Mouse (Mus musculus) gastrocnemius, postnatal 10 days (tissue): ENCODE results near the gene Cdc42se2. TPM values are rescaled to one million over a fixed set of nuclear protein-coding genes. Genes with fewer than 3 reads are reported as not detected.

Source experiments
- DNase-seq: peaks from one replicate; pipeline ENCODE4 v3.0.0; 2021; ENCODE audit warnings: mixed read lengths
- total RNA-seq, 2 experiments: library from RNA; stranded (reverse); gene quantifications; 2 replicates each; pipeline ENCODE4 v1.2.3; 2021

The Cdc42se2 gene
- total RNA-seq, 2 experiments from 2014 or later: 22.1 to 22.5 TPM

DNA sequence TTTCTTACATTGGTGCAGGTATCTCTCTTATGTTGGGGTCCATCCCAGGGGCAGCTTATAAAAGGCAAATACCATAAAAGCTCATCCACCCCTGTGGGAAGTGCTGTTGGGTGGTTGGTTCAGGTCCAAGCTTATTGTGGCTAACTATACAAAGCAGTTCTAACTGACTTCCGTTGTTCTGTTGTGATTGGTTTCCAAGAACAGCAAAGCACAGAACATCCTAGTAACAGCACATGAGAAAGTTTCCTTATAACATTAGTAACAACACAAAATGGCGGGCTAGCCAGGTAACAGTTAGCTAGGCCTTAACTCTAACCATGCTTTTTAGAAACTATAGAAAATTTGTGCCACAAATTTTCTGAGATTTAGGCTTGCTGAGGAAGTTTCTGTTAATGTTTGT lies 79.3 kb downstream of the Cdc42se2 start:
- no peak for DNase-seq

DNA sequence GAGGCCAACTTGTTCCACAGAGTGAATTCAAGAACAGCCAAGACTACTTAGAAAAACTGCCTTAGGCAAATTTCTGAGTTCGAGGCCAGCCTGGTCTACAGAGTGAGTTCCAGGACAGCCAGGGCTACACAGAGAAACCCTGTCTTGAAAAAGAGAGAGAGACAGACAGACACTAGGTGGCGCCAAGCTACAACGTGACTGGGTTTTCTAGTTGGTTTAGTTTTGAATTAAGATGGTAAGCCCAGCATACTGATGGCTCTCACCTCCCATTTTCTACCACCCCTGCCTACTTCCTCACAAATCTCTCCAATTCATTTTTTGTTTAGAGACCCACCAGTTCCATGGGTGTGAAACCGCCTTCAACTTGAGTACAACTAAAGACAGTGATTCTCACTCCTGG lies 84.2 kb downstream of the Cdc42se2 start:
- DNase-seq: peak; percentile 77

DNA sequence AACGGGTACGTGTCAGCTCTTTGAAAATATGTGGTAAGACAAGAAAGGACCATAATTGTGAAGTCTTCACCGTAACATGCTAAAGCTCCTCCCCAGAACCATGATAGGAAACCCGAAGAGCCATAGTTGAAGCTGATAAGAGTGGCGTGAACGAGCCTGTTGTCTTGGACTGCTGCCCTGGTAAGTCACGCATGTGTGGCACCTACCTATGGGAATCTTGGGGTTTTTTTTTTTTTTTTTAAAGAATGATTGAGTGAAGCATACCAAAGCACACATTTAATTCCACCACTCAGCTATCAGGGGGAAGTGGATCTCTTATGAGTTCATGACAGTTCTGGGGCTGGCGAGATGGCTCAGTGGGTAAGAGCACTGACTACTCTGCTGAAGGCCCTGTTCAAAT lies 85.6 kb downstream of the Cdc42se2 start:
- no peak for DNase-seq

DNA sequence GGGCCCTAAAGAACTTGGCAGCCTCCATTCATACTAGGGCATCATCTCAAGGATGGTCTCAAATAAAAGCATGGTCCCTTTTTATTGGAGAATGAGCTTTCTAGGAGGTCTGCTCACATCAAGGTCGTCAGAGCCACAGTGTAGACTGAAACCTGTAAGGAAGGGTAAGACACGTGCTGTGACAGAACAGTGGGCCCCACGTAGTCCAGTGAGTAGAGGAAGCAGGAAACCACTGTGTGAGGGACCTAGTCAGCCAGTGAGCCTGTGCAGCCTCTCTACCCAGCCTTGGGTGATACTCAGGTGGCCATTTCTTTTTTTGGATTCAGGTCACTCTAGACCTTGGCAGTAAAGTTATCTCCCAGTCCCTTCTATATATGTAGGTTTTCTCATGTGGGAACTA lies 87.5 kb downstream of the Cdc42se2 start:
- no peak for DNase-seq

DNA sequence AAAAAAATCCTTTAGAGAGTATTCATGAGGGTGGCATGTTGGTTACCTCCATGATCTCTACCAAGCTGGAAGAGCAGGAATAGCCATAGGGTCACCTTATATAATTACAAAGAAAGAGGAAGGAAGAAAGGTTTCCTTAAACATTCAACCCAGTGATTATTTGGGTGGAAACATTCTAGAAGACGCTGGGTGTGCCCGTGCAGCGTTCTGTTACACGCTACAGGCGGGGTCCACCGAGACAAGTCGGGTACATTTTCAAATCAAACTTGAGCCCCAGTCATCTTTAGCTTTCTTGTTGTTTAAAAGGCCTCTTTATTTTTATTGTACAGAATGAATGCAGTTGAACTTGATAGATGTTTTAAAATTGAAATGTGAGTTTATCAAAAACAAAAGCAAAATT lies 88.8 kb downstream of the Cdc42se2 start:
- DNase-seq: no peak

DNA sequence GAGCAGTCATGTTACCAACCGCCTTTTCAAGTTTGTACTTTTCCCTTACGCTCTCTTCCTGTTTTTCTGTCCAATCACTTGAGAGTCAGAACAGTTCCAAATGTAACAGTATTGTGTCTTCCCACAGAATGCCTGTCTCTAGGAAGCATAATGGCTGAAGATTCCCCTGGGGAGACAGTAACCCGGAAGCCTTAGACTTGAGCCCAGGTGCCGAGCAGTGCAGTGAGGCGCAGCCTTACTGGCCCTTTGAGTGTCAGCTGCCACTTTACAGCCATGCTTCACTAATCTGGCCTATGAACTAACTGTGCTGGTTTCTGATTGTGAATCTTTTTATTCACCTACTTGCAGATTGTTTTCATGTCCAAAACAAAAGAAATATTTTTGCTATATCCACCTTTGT lies 89.9 kb downstream of the Cdc42se2 start:
- no peak for DNase-seq

DNA sequence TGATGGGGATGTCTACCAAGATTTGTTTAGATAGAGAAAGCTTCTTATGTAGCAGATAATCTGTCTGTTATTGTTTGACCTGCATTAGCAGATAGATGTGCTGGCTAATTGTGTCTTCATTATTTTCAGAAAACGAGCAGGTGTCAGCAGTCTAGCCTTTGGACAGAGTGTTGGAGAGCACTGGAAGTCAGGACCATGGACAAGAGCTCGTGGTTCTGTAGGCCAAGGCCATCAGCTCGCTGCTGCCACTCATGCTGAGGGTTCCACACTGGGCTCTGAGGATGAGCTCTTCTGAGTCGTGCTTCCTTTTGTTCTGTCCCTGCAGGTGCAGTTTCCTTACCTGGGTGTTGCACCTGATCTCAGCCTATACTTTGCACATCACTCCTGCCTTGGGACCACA lies 91.5 kb downstream of the Cdc42se2 start:
- DNase-seq: no peak

DNA sequence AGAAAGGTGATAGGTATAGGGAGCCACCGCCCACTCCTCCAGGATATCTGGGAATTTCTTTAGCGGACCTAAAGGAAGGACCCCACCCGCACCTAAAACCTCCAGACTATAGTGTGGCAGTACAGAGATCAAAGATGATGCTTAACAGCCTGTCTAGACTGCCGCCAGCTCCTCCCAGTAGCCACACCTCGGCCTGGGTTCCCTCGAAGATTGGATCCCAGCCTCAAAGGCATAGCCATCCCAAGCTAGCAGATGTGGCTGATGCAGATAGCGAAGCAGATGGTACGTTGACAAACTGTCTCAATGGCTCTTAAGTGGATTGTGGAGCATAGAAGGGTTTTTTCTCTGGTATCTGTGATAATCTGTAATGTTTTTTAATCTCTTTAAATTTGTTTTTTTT lies 93.2 kb downstream of the Cdc42se2 start:
- DNase-seq: no peak

DNA sequence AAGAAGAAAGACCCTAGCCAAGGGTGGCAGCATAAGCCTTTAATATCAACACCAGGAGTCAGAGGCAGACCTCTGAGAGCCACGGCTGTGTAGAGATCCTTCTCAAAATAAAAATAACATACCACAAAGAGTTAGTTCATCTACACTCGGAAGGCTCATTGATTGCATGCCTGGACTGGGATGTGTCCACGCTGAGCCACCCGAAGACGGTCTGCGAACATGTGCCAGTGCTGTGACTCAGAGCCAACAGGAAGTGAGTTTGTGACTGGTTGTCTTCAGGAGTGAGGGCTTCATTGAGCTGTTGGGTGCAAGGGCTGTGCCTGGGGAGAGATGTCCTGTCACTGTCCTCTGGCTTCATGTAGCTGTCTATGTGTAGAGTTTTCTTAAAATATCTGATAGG lies 93.8 kb downstream of the Cdc42se2 start:
- no peak for DNase-seq

DNA sequence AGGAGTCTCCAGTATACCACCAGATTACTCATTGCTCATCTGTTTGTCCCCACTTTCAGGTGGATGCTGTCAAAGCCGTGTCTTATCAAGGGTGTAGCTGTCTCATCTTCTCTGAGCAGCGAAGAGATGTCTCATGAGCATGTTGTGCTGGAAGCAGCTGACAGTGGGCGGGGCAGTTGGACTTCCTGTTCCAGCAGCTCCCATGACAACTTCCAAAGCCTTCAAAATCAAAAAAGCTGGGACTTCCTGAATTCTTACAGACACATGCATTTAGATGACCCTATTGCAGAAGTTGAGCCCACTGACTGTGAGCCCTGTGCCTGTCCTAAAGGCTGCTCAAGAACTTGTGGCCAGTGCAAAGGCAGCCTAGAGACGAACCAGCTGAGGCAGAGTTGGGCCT lies 96.3 kb downstream of the Cdc42se2 start:
- DNase-seq: peak; percentile 27

DNA sequence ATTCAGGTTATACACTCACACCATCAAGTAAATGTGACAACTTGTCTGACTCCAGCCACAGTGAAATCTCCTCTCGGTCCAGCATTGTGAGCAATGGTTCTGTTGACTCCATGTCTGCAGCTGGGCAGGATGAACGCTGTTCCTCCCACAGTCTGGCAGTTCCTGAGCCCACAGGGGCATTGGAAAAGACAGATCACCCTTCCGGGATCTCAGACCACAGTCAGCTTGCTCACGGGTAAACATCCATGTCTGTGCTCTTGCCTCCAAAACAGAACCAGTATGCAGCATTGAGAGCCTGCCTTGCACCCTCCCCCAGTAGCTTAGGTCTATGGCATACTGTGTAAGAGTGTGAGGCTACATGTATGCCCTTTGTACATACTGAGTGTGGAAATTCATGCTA lies 97.3 kb downstream of the Cdc42se2 start:
- DNase-seq: no peak

DNA sequence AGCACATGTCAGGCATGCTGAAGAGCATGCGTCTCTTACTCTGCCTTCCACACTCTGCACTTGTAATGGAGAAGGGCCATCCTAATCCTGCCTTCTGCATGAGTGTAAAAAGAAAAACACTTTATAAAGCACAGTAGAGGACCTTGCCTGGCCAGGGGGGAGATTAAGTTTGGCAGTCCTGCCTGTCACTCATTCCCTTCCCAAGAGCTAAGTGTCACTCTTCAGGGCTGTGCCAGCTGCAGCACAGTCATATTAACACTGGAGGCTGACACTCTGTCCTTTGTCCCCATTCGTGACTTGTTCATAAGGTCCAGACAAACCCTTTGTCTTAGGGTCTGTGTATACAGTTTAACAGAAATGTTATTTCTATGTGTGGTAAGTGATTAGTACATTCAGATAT lies 102.6 kb downstream of the Cdc42se2 start:
- DNase-seq: no peak

DNA sequence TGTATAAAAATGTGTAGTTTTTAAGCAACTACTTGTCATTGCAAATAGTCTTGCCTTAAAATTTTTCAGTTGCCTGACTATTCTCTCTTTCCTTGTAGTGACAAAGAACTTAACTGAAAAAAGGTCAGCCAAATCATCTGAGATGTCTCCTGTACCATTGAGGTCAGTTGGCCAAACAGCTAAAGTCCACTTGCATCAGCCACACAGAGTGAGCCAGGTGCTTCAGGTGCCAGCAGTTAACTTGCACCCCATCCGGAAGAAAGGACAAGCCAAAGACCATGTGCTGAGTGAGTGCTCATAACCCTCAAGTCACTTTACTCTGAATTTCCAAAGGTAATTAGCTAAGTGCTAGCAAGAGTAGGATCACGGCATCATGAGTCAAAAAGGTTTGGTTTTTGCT lies 108.3 kb downstream of the Cdc42se2 start:
- DNase-seq: no peak

DNA sequence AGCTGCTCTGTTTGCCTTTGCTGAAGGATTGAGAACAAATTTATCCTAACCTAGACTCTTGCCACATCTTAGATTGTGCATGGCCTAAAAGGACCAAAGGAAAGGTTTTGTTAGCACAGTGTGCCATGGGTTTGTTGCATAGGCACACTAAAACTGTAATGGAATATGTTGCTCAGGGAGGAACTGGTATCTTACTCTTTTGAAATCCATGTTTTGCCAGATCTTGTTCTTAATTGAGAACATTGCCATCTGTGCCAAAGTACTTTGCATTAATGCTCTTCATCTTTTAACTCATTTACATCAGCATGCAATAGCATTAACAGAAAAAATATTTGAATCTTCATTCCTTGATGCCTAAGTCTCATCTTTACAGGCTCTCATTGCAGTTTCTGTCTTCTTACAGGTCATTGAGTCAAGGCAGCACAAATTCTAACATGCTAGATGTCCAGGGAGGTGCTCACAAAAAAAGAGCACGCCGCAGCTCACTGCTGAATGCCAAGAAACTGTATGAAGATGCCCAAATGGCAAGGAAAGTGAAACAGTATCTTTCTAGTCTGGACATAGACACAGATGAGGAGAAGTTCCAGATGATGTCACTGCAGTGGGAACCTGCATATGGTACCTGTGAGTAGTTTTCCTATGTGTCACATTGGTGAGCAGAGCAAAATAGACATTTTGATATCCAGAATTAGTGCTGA lies 111.5 kb downstream of the Cdc42se2 start:
- DNase-seq: no peak

DNA sequence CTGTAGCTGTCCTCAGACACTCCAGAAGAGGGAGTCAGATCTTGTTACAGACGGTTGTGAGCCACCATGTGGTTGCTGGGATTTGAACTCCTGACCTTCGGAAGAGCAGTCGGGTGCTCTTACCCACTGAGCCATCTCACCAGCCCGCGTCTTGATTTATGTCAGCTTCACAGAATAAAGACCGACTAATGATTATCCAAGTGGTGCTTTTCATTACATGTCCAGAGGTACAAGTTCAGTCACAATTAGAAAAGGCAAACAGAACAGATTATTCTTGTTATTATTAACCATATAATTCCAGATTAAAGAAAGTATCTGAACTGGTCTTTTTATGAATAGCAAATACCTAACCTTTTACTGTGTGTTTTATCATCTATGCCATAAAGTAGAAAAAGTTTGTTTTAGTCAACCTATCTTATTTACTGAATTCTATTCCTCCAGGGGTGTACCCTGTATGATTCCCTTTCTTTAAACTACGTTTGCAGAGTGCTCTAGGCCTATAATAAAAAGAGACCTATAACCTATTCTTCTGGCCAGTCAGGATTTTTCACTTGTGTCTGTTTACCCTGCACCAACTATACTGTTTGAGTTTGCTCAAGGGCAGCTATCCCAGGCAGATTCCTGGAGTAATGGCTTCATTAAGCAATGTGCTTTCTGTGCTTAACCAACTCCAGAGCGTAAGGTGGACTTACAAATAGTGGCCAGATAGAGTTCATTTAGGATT lies 113.7 kb downstream of the Cdc42se2 start:
- no peak for DNase-seq

Other genes starting within 250 kb of the Cdc42se2 start
- gene Lyrm7, start 73.2 kb upstream of the Cdc42se2 start, total RNA-seq: 10 to 100 TPM; 15.8 to 21.1 TPM
- 100 to 1,000 TPM; 254 to 262 TPM for gene Hint1, start 78.7 kb upstream of the Cdc42se2 start, total RNA-seq
- gene Gpx3, start 114.8 kb upstream of the Cdc42se2 start, total RNA-seq: 10 to 100 TPM; 23.2 to 36.0 TPM
- gene Tnip1, start 175.2 kb upstream of the Cdc42se2 start, total RNA-seq: 10 to 100 TPM; 31.7 to 37.5 TPM
- gene Anxa6, start 245.8 kb upstream of the Cdc42se2 start, total RNA-seq: 100 to 1,000 TPM; 297 to 313 TPM